Mouse (Mus musculus): ENCODE results near the gene Man1a. TPM values are rescaled to one million over a fixed set of nuclear protein-coding genes. Genes with fewer than 3 reads are reported as not detected.

The Man1a gene
- total and polyA plus RNA-seq, 3 experiments, result 5.8 to 7.3 TPM; not detected in 1

DNA sequence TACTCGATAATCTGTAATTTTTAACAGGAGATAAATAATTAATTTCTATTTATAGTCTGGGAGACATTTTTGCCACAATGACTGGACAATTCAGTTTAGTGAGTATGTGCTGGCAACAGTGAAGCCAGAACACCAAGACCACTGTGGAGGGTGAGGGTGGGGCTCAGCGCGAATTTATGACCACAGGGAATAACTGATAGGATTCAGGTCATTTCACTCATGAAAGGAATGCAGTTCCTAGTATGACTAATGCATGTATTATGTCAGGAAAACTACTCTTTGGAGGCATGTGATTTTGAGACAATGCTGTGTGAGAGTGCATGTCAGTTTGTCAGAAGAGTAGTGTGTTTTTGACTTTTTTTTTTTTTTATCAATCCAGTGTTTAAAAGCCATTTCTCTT, 10.9 kb upstream of the Man1a start:
- no peaks in the 10 kb centered on the region for H3K9me3 ChIP-seq (replicated peaks; ENCODE audit: insufficient read depth, low read length)
- no peaks in the 10 kb centered on the region for H3K4me1 ChIP-seq (ENCODE audit: control insufficient read depth in 1 of 2, insufficient read depth in 2 of 2, low read length in 2 of 2)
- no peaks in the 10 kb centered on the region for H3K36me3 ChIP-seq (ENCODE audit: control insufficient read depth in 1 of 2, insufficient read depth in 2 of 2, low read length in 2 of 2)
- no peak overlapping the region for H3K4me3 ChIP-seq (ENCODE audit: control insufficient read depth in 1 of 2, insufficient read depth in 1 of 2, low read depth in 2 of 2, low read length in 2 of 2)
- H3K79me2 ChIP-seq (ENCODE audit: control insufficient read depth, insufficient read depth, low read length, poor library complexity), result no peaks in the 10 kb centered on the region
- no peak overlapping the region for H3K27ac ChIP-seq (ENCODE audit: control insufficient read depth, low read depth, low read length)
- peaks cover under 1 to 2% of the 10 kb centered on the region in 2 experiments; a peak in 3 of 4 replicates for H3K27me3 ChIP-seq (ENCODE audit: control insufficient read depth in 1 of 2, insufficient read depth in 2 of 2, low read length in 2 of 2)
- DNase-seq (ENCODE audit: low read depth, low spot score), result no peak
- TF ChIP-seq GATA1 (IDR thresholded peaks at IDR 0.05; ENCODE audit: low read depth, low read length) (no peak), TAL1 (IDR thresholded peaks at IDR 0.05; ENCODE audit: low read length) (no peak), POLR2AphosphoS5 (IDR thresholded peaks at IDR 0.05; ENCODE audit: borderline replicate concordance, low read depth, low read length) (no peak), POLR2AphosphoS2 (IDR thresholded peaks at IDR 0.05; ENCODE audit: low read length) (no peak)
- H3K9ac ChIP-seq (ENCODE audit: control insufficient read depth, low read depth, low read length, poor library complexity, severe bottlenecking), result no peak overlapping the region

DNA sequence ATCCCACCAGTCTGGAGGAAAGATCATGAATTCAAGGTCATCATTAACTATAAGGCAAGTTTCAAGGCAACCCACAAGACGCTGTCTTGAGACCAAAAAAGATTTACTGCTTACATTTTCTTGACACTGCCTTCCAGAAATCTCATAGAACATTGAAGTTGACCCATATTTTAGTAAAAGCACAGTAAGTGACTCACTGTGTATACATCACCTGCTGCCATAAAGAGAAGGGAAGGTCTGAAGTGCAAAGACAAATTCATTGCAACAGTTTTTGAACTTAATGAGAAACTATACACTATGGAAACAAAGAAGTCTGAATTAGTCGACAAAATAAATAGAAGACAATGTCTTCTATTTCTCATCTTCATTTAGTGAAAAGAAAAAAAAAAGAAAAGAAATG, 8.7 kb upstream of the Man1a start:
- TF ChIP-seq NRF1 (IDR thresholded peaks at IDR 0.05; ENCODE audit: insufficient read depth, low read depth, low read length, poor library complexity, severe bottlenecking) (no peak), MEF2A (IDR thresholded peaks at IDR 0.05; ENCODE audit: extremely low read depth, insufficient replicate concordance, low read depth, low read length, poor library complexity, severe bottlenecking) (no peak), POLR2A (IDR thresholded peaks at IDR 0.05; ENCODE audit: control insufficient read depth in 1 of 2, insufficient read depth in 1 of 2, low read depth in 1 of 2, low read length in 2 of 2, poor library complexity in 1 of 2) (no peak), MAFK (IDR thresholded peaks at IDR 0.05; ENCODE audit: borderline replicate concordance, low read depth, low read length) (no peak), ZKSCAN1 (IDR thresholded peaks at IDR 0.05; ENCODE audit: low read depth, low read length) (no peak), USF1 (IDR thresholded peaks at IDR 0.05; ENCODE audit: low read depth, low read length) (no peak), TCF12 (IDR thresholded peaks at IDR 0.05; ENCODE audit: low read depth, low read length) (no peak), ZNF384 (IDR thresholded peaks at IDR 0.05; ENCODE audit: low read depth, low read length) (no peak), POLR2AphosphoS5 (IDR thresholded peaks at IDR 0.05; ENCODE audit: borderline replicate concordance, low read depth, low read length) (no peak), CHD2 (IDR thresholded peaks at IDR 0.05; ENCODE audit: low read length) (no peak), ETS1 (IDR thresholded peaks at IDR 0.05; ENCODE audit: low read depth, low read length) (no peak), E2F4 (IDR thresholded peaks at IDR 0.05; ENCODE audit: borderline replicate concordance, low read depth, low read length) (no peak), MYB (IDR thresholded peaks at IDR 0.05; ENCODE audit: low read depth, low read length) (no peak), ELF1 (IDR thresholded peaks at IDR 0.05; ENCODE audit: low read depth, low read length) (no peak)

More for the DNA sequence above, 8.7 kb upstream of the Man1a start:
- Histone ChIP-seq H3K9ac (ENCODE audit: control insufficient read depth, low read depth, low read length, poor library complexity, severe bottlenecking) (no peak overlapping the region), H3K27ac (ENCODE audit: control insufficient read depth, low read depth, low read length) (no peak overlapping the region), H3K36me3 (ENCODE audit: control insufficient read depth in 1 of 2, insufficient read depth in 2 of 2, low read length in 2 of 2) (no peaks in the 10 kb centered on the region), H3K9me3 (replicated peaks; ENCODE audit: insufficient read depth, low read length) (no peaks in the 10 kb centered on the region), H3K4me1 (ENCODE audit: control insufficient read depth in 1 of 2, insufficient read depth in 2 of 2, low read length in 2 of 2) (no peaks in the 10 kb centered on the region), H3K27me3 (ENCODE audit: control insufficient read depth in 1 of 2, insufficient read depth in 2 of 2, low read length in 2 of 2) (peaks cover 3 to 5% of the 10 kb centered on the region in 2 experiments), H3K79me2 (ENCODE audit: control insufficient read depth, insufficient read depth, low read length, poor library complexity) (no peaks in the 10 kb centered on the region), H3K4me3 (ENCODE audit: control insufficient read depth in 1 of 2, insufficient read depth in 1 of 2, low read depth in 2 of 2, low read length in 2 of 2) (no peak overlapping the region)
- DNase-seq (ENCODE audit: low read depth, low spot score), result no peak

All from MEL (cell line).